Mouse (Mus musculus) adrenal gland, adult 8-10 months (tissue): ENCODE results near the gene Ms4a15. TPM values are rescaled to one million over a fixed set of nuclear protein-coding genes. Genes with fewer than 3 reads are reported as not detected.
A peak's percentile ranks its signal among the peaks of the same experiment; 100 is the strongest.

Experiments used
- DNase-seq: peaks from one replicate; pipeline ENCODE4 v3.0.0; 2022
- total RNA-seq, 4 experiments: library from RNA; stranded (reverse); gene quantifications; 2 replicates each; pipeline ENCODE4 v1.2.4; 2022

The Ms4a15 gene
- not detected for total RNA-seq

GRCm38 (mm10) chr19:10993150-10993549 is at the start of gene Ms4a15:
Gene Ms4a15, minus strand, starts transcription at chr19:10993250.
- DNase-seq = no peak

- DNase-seq = no peak
Observed at GRCm38 (mm10) chr19:11037570-11037969, 44.5 kb upstream of the Ms4a15 start.

GRCm38 (mm10) chr19:11022382-11022781 is 29.3 kb upstream of the Ms4a15 start:
- no peak for DNase-seq

GRCm38 (mm10) chr19:11017891-11018290 is 24.8 kb upstream of the Ms4a15 start, which contains the start of gene Ms4a18:
Gene Ms4a18, minus strand, starts transcription at chr19:11018031.
- no peak for DNase-seq

- no peak for DNase-seq
Observed at GRCm38 (mm10) chr19:11017251-11017650, 24.2 kb upstream of the Ms4a15 start.

GRCm38 (mm10) chr19:11015998-11016397 is 22.9 kb upstream of the Ms4a15 start:
- no peak for DNase-seq

- DNase-seq = no peak
Observed at GRCm38 (mm10) chr19:11015468-11015867, 22.4 kb upstream of the Ms4a15 start.

- no peak for DNase-seq
Observed at GRCm38 (mm10) chr19:10991911-10992310, 1.1 kb downstream of the Ms4a15 start.

- DNase-seq = no peak
Observed at GRCm38 (mm10) chr19:10990751-10991150, 2.3 kb downstream of the Ms4a15 start.

GRCm38 (mm10) chr19:10988563-10988962 is 4.5 kb downstream of the Ms4a15 start:
- no peak for DNase-seq

- DNase-seq = peak; percentile 37
Observed at GRCm38 (mm10) chr19:10985889-10986288, 7.2 kb downstream of the Ms4a15 start.

- DNase-seq = no peak
Observed at GRCm38 (mm10) chr19:10984551-10984950, 8.5 kb downstream of the Ms4a15 start.

GRCm38 (mm10) chr19:10983146-10983545 is 9.9 kb downstream of the Ms4a15 start:
- DNase-seq = no peak

GRCm38 (mm10) chr19:10980210-10980609 is 12.8 kb downstream of the Ms4a15 start:
- DNase-seq = no peak

- peak; percentile 58 for DNase-seq
Observed at GRCm38 (mm10) chr19:10979184-10980168, 13.6 kb downstream of the Ms4a15 start.

- no peak for DNase-seq
Observed at GRCm38 (mm10) chr19:10976318-10976717, 16.7 kb downstream of the Ms4a15 start.

- DNase-seq = no peak
Observed at GRCm38 (mm10) chr19:10975187-10975586, 17.9 kb downstream of the Ms4a15 start.

- no peak for DNase-seq
Observed at GRCm38 (mm10) chr19:10974238-10974865, 18.7 kb downstream of the Ms4a15 start, which contains the start of gene Ms4a10. Gene Ms4a10, minus strand, starts transcription at chr19:10974670.

GRCm38 (mm10) chr19:10973187-10973586 is 19.9 kb downstream of the Ms4a15 start:
- no peak for DNase-seq

- DNase-seq = no peak
Observed at GRCm38 (mm10) chr19:10972660-10973059, 20.4 kb downstream of the Ms4a15 start.

- DNase-seq = no peak
Observed at GRCm38 (mm10) chr19:10970457-10970856, 22.6 kb downstream of the Ms4a15 start.

GRCm38 (mm10) chr19:10968578-10968977 is 24.5 kb downstream of the Ms4a15 start:
- peak; percentile 90 for DNase-seq

- DNase-seq = peak; percentile 82
Observed at GRCm38 (mm10) chr19:10965721-10966120, 27.3 kb downstream of the Ms4a15 start.
